27 mouse cellular contexts compared by ENCODE assay signal in the genomic region with DNA sequence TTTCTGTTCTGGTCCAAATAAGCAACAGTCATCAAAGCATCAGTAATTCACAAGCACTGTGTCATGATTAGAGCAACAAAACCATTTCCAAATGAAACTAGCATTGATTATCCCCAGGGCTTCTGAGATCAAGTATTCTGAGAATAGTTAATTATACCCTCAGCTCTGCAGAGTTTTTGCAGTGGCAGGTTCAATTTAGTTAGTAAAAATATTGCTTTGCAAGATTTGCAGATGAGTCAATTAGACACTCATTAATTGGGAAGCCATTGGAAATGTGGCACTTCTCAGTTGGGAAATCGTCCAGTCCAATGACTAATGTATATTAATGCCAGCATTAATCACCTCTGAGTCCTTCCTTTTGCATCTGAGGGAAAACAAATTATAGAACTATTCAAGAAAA.
DNase-seq lines count a peak whose midpoint lies in the region; ATAC-seq and TF ChIP-seq lines count a peak whose summit lies in the region.
"Had no signal": no experiment of that assay in that cellular context is flagged by ENCODE, and none has a peak within 500 bp of the region (broad histone marks: within the 10 kb centered on the region; RNA-seq: fewer than 3 reads in every experiment).

No protein-coding gene starts in this region.

- no peak overlapping the region for H3K27ac ChIP-seq in forebrain, embryonic 11.5 days (ENCODE audit: low read depth, low read length)
- H3K27ac ChIP-seq in forebrain, embryonic 15.5 days (replicated peaks) = no peak overlapping the region
- no peak overlapping the region for H3K27ac ChIP-seq in hindbrain, embryonic 14.5 days
- no peak overlapping the region for H3K27ac ChIP-seq in hindbrain, embryonic 12.5 days
- no peak overlapping the region for H3K27ac ChIP-seq in midbrain, postnatal 0 days (ENCODE audit: low read depth, low read length)
- H3K27ac ChIP-seq in midbrain, embryonic 10.5 days (replicated peaks) = no peak overlapping the region
- H3K27ac ChIP-seq: embryonic facial prominence, embryonic 13.5 days; embryonic facial prominence, embryonic 15.5 days; forebrain, embryonic 10.5 days; forebrain, embryonic 13.5 days had no signal

- H3K36me3 ChIP-seq in forebrain, embryonic 11.5 days (ENCODE audit: control insufficient read depth, insufficient read depth, low read length) = no peaks in the 10 kb centered on the region
- H3K36me3 ChIP-seq in forebrain, embryonic 15.5 days = no peaks in the 10 kb centered on the region
- no peaks in the 10 kb centered on the region for H3K36me3 ChIP-seq in hindbrain, embryonic 14.5 days (replicated peaks; ENCODE audit: control insufficient read depth, insufficient read depth)
- no peaks in the 10 kb centered on the region for H3K36me3 ChIP-seq in hindbrain, embryonic 12.5 days
- H3K36me3 ChIP-seq in midbrain, postnatal 0 days (ENCODE audit: insufficient read depth, low read length) = no peaks in the 10 kb centered on the region
- no peaks in the 10 kb centered on the region for H3K36me3 ChIP-seq in midbrain, embryonic 10.5 days
- H3K36me3 ChIP-seq: embryonic facial prominence, embryonic 13.5 days; embryonic facial prominence, embryonic 15.5 days; forebrain, embryonic 10.5 days; G1E had no signal

- no peaks in the 10 kb centered on the region for H3K9me3 ChIP-seq in forebrain, embryonic 11.5 days (ENCODE audit: control insufficient read depth, low read length)
- H3K9me3 ChIP-seq in forebrain, embryonic 15.5 days = no peaks in the 10 kb centered on the region
- no peaks in the 10 kb centered on the region for H3K9me3 ChIP-seq in hindbrain, embryonic 14.5 days (ENCODE audit: control insufficient read depth, low read length)
- no peaks in the 10 kb centered on the region for H3K9me3 ChIP-seq in hindbrain, embryonic 12.5 days (replicated peaks)
- no peaks in the 10 kb centered on the region for H3K9me3 ChIP-seq in midbrain, postnatal 0 days (ENCODE audit: low read length)
- no peaks in the 10 kb centered on the region for H3K9me3 ChIP-seq in midbrain, embryonic 10.5 days (replicated peaks)
- H3K9me3 ChIP-seq: embryonic facial prominence, embryonic 13.5 days; embryonic facial prominence, embryonic 15.5 days; forebrain, embryonic 10.5 days; forebrain, embryonic 13.5 days had no signal

- DNase-seq in forebrain, embryonic 11.5 days (ENCODE audit: low spot score) = no peak
- no peak for DNase-seq in hindbrain, embryonic 14.5 days (ENCODE audit: low spot score)
- DNase-seq in midbrain, postnatal 0 days (ENCODE audit: low spot score) = peak; percentile 10
- DNase-seq in midbrain, embryonic 10.5 days (ENCODE audit: low spot score) = no peak
- peak; percentile 57 for DNase-seq in brain, embryonic 14.5 days (ENCODE audit: low read depth)
- no peak for DNase-seq in gastrocnemius, postnatal 10 days
- DNase-seq: adrenal gland, adult 2 months; adrenal gland, postnatal 10 days; adrenal gland, postnatal 25 days; B cell, adult 2 months; cerebellum, adult 11 months; cerebellum, adult 18-20 months; cerebellum, adult 8-10 months; cerebellum, adult 9-11 months; cerebellum, postnatal 14 days; cerebellum, postnatal 36 days; embryo, embryonic 11 days had no signal

- no peaks in the 10 kb centered on the region for H3K4me1 ChIP-seq in forebrain, embryonic 11.5 days (replicated peaks; ENCODE audit: control insufficient read depth, insufficient read depth, low read length)
- no peaks in the 10 kb centered on the region for H3K4me1 ChIP-seq in forebrain, embryonic 15.5 days
- H3K4me1 ChIP-seq in hindbrain, embryonic 14.5 days (replicated peaks; ENCODE audit: control insufficient read depth, insufficient read depth, low read length) = no peaks in the 10 kb centered on the region
- no peaks in the 10 kb centered on the region for H3K4me1 ChIP-seq in hindbrain, embryonic 12.5 days
- no peaks in the 10 kb centered on the region for H3K4me1 ChIP-seq in midbrain, postnatal 0 days (ENCODE audit: insufficient read depth, low read length)
- no peaks in the 10 kb centered on the region for H3K4me1 ChIP-seq in midbrain, embryonic 10.5 days
- H3K4me1 ChIP-seq: embryonic facial prominence, embryonic 13.5 days; embryonic facial prominence, embryonic 15.5 days; forebrain, embryonic 10.5 days; forebrain, embryonic 13.5 days had no signal

- no peak for TF ChIP-seq CTCF in midbrain, postnatal 0 days (IDR thresholded peaks at IDR 0.05)
- TF ChIP-seq CTCF in brain, embryonic 14.5 days (IDR thresholded peaks at IDR 0.05; ENCODE audit: borderline replicate concordance, extremely low read depth, insufficient read depth, insufficient read length) = no peak

- H3K9ac ChIP-seq in forebrain, embryonic 11.5 days (ENCODE audit: low read length) = no peak overlapping the region
- no peak overlapping the region for H3K9ac ChIP-seq in forebrain, embryonic 15.5 days (replicated peaks)
- H3K9ac ChIP-seq in hindbrain, embryonic 14.5 days = no peak overlapping the region
- no peak overlapping the region for H3K9ac ChIP-seq in hindbrain, embryonic 12.5 days
- no peak overlapping the region for H3K9ac ChIP-seq in midbrain, postnatal 0 days (replicated peaks; ENCODE audit: low read length, poor library complexity, severe bottlenecking)
- H3K9ac ChIP-seq: embryonic facial prominence, embryonic 13.5 days; embryonic facial prominence, embryonic 15.5 days; forebrain, embryonic 13.5 days had no signal

- H3K4me3 ChIP-seq in forebrain, embryonic 11.5 days (ENCODE audit: low read depth, low read length) = no peak overlapping the region
- no peak overlapping the region for H3K4me3 ChIP-seq in forebrain, embryonic 15.5 days
- H3K4me3 ChIP-seq in hindbrain, embryonic 14.5 days (replicated peaks; ENCODE audit: low read length) = no peak overlapping the region
- H3K4me3 ChIP-seq in hindbrain, embryonic 12.5 days = no peak overlapping the region
- no peak overlapping the region for H3K4me3 ChIP-seq in midbrain, postnatal 0 days (ENCODE audit: low read depth, low read length)
- no peak overlapping the region for H3K4me3 ChIP-seq in midbrain, embryonic 10.5 days
- H3K4me3 ChIP-seq: embryonic facial prominence, embryonic 13.5 days; embryonic facial prominence, embryonic 15.5 days; erythroblast, embryonic 14.5 days; forebrain, embryonic 10.5 days; forebrain, embryonic 13.5 days had no signal

- no peak for TF ChIP-seq POLR2A in brain, embryonic 14.5 days (IDR thresholded peaks at IDR 0.05; ENCODE audit: borderline replicate concordance, extremely low read depth, insufficient read depth, insufficient read length, poor library complexity, severe bottlenecking)

- H3K27me3 ChIP-seq in forebrain, embryonic 11.5 days (ENCODE audit: control insufficient read depth, insufficient read depth, low read length) = no peaks in the 10 kb centered on the region
- H3K27me3 ChIP-seq in forebrain, embryonic 15.5 days = no peaks in the 10 kb centered on the region
- no peaks in the 10 kb centered on the region for H3K27me3 ChIP-seq in hindbrain, embryonic 14.5 days (ENCODE audit: control insufficient read depth, insufficient read depth, low read length)
- H3K27me3 ChIP-seq in hindbrain, embryonic 12.5 days = no peaks in the 10 kb centered on the region
- no peaks in the 10 kb centered on the region for H3K27me3 ChIP-seq in midbrain, postnatal 0 days (ENCODE audit: insufficient read depth, low read length)
- H3K27me3 ChIP-seq in midbrain, embryonic 10.5 days (ENCODE audit: low read depth, poor library complexity, severe bottlenecking) = no peaks in the 10 kb centered on the region
- H3K27me3 ChIP-seq: CH12.LX; embryonic facial prominence, embryonic 13.5 days; embryonic facial prominence, embryonic 15.5 days; forebrain, embryonic 13.5 days had no signal

- 0 out of 2 replicates have a peak, but pooled peaks have one; percentile 24 for ATAC-seq in forebrain, embryonic 11.5 days (replicated peaks; ENCODE audit: low FRiP score)
- ATAC-seq in forebrain, embryonic 15.5 days (replicated peaks) = no peak
- ATAC-seq in hindbrain, embryonic 14.5 days (ENCODE audit: low FRiP score) = peak; percentile 43; the same call in 1 of the 2 replicates
- ATAC-seq in hindbrain, embryonic 12.5 days (ENCODE audit: low FRiP score) = no peak
- no peak for ATAC-seq in midbrain, postnatal 0 days (ENCODE audit: low FRiP score)
- ATAC-seq: CD4-positive, CD25-positive, alpha-beta regulatory T cell, adult 4 months; forebrain, embryonic 13.5 days had no signal

- no peak overlapping the region for H3K4me2 ChIP-seq in forebrain, embryonic 11.5 days (ENCODE audit: low read depth, low read length, severe bottlenecking)
- H3K4me2 ChIP-seq in forebrain, embryonic 15.5 days (replicated peaks) = no peak overlapping the region
- no peak overlapping the region for H3K4me2 ChIP-seq in hindbrain, embryonic 14.5 days (replicated peaks)
- no peak overlapping the region for H3K4me2 ChIP-seq in hindbrain, embryonic 12.5 days (replicated peaks)
- H3K4me2 ChIP-seq in midbrain, postnatal 0 days (ENCODE audit: low read depth, low read length, poor library complexity, severe bottlenecking) = no peak overlapping the region
- H3K4me2 ChIP-seq: embryonic facial prominence, embryonic 13.5 days; embryonic facial prominence, embryonic 15.5 days; forebrain, embryonic 13.5 days had no signal

- 71% methylated on average over 1 of the region's 1 CpGs for WGBS in forebrain, embryonic 11.5 days
- 19% methylated on average over 1 of the region's 1 CpGs for WGBS in forebrain, embryonic 15.5 days
- 34% methylated on average over 1 of the region's 1 CpGs for WGBS in hindbrain, embryonic 14.5 days
- WGBS in hindbrain, embryonic 12.5 days = 53% methylated on average over 1 of the region's 1 CpGs
- WGBS in midbrain, postnatal 0 days = 40% methylated on average over 1 of the region's 1 CpGs
- WGBS in midbrain, embryonic 10.5 days = 78% methylated on average over 1 of the region's 1 CpGs

Comparison
In these comparisons a context has a peak if more than half of its experiments do, and no peak if none do; other contexts are left out.
1. ATAC-seq: peak in forebrain, embryonic 11.5 days (single experiment) and hindbrain, embryonic 14.5 days (single experiment); none in forebrain, embryonic 15.5 days (single experiment), hindbrain, embryonic 12.5 days (single experiment) and midbrain, postnatal 0 days (single experiment).
2. DNase-seq: peak in midbrain, postnatal 0 days (single experiment) and brain, embryonic 14.5 days (single experiment); none in forebrain, embryonic 11.5 days (single experiment), hindbrain, embryonic 14.5 days (single experiment), midbrain, embryonic 10.5 days (single experiment) and gastrocnemius, postnatal 10 days (single experiment).